Mouse (Mus musculus): ENCODE data around the gene Slc7a5. TPM values are rescaled to one million over a fixed set of nuclear protein-coding genes. Genes with fewer than 3 reads are reported as not detected.

The Slc7a5 gene
- 22.3 and 24.6 TPM in 2 replicates for polyA plus RNA-seq (2016; fragmentation: Nextera tagmentation; extraction: Ambion mirVana)

DNA sequence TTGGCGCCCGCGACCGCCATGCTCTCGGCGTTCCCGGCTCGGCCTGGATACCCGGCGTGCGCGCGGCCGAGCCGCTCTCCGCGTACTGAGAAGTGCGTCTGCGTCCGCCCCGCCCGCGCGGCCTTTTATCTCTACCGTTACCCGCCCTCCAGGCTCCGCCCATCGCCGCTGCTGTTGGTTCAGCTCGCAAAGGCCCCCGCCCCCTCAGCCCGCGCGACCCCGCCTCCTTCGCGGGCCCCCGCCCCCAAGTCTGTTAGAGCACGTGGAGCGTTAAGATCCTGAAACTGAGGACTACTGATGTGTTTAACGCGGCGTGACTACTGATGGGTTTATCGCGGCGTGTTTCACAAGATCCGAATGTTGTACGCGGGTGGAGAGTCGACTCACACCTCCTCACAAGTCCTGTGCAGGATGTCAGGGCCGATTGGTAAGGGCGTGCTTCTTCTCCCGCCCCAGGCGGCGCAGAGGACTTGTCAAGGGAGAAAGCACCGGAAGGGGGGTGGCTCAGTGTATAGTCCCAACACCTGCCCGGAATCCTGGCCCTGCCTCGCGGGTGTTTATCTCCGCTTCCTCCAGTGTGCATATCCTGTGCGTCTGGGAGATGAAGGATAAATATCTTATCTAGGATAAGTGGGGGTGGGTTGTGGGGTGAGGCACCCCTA, at the start of gene Slc7a5:
Gene Slc7a5, minus strand, starts transcription at position 108 of the 662 bp plus-strand sequence.
- H3K4me3 ChIP-seq, result peak within 1 kb of the TSS; percentile 89
- peak within 1 kb of the TSS; percentile 86 for H3K9ac ChIP-seq
- ATAC-seq (ENCODE audit: insufficient number of reproducible peaks, low FRiP score), result peak; percentile 93
- H3K9me3 ChIP-seq (replicated peaks), result no peaks in the 10 kb centered on the region
- H3K4me1 ChIP-seq (replicated peaks), result peaks cover 45% of the 10 kb centered on the region
- no peaks in the 10 kb centered on the region for H3K36me3 ChIP-seq
- under 1% methylated on average over 60 of the region's 61 CpGs for WGBS
- H3K27ac ChIP-seq (ENCODE audit: poor library complexity, severe bottlenecking), result no peak within 1 kb of the TSS
- H3K27me3 ChIP-seq (replicated peaks), result 0 out of 2 replicates have a peak, but pooled peaks cover 4% of the 10 kb centered on the region
- peak within 1 kb of the TSS; percentile 99 for H3K4me2 ChIP-seq

DNA sequence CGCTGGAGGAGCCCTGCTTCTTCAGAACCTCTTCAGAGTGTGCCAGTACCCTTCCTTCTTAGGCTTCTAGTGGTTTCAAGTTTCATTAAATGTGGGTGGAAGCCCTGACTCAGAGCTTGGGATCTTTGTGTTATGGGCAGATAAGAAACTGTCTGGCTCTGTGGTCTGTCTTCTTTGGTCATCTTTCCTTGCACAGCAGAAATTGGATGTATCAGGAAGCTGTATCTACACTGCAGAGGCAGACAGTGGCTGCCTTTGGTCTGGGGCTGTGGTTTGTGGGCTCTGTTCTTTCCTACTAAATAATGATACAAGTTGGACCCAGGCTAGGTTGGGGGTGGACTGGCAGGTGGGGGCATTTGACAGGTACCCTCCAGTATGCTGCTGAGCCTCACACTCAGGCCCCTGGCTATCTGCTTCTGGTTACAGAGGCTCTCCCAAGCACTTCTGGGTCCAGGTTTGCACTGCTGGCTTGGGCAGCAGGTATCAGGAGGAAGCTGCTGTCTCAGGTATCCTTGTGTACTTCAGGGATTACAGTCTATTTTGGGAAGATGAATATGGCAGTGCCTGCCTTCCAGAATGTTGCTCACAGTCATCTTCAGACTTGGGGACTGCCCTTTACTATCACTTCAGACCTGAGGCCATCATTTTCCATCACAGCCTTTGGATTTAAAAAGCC, 48.5 kb upstream of the Slc7a5 start:
- Histone ChIP-seq H3K9ac (no peak overlapping the region), H3K9me3 (replicated peaks) (no peaks in the 10 kb centered on the region), H3K36me3 (peaks cover 18% of the 10 kb centered on the region), H3K27ac (ENCODE audit: poor library complexity, severe bottlenecking) (peak overlapping the region; percentile 10), H3K4me2 (no peak overlapping the region), H3K4me1 (replicated peaks) (peaks cover 63% of the 10 kb centered on the region), H3K27me3 (replicated peaks) (no peaks in the 10 kb centered on the region), H3K4me3 (no peak overlapping the region)
- no peak for ATAC-seq (ENCODE audit: insufficient number of reproducible peaks, low FRiP score)
- whole genome bisulfite sequencing, result 55% methylated on average over 1 of the region's 1 CpGs

DNA sequence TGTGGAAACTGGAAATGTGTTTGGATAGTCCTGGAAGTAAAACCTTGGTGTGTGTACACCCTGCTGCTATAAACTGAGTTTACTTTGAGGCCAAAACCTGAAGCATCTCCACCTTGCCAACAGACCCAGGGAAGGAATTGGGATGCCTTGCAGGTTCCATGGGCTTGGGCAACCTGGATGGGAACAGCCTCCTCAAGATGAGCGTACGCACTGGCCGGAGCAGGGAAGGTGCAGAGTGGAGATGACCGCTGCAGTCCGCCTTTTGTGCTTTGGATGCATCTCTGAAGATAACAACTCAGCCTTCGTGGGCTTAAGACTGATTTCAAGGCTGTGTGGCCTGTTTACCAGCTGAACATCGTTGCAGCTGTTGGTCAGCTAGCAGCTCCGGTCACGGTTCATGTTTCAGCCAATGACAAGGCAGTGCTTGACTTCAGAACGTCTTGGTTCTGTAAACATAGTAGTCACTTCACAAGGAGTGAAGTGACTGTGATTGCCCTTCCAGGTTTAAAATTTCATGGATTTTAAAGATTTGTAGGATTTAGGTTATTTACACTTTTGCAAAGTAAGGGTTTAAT, 47.6 kb upstream of the Slc7a5 start:
- Histone ChIP-seq H3K4me1 (replicated peaks) (peaks cover 63% of the 10 kb centered on the region), H3K27ac (ENCODE audit: poor library complexity, severe bottlenecking) (no peak overlapping the region), H3K9ac (no peak overlapping the region), H3K4me2 (no peak overlapping the region), H3K36me3 (peaks cover 15% of the 10 kb centered on the region), H3K9me3 (replicated peaks) (no peaks in the 10 kb centered on the region), H3K27me3 (replicated peaks) (no peaks in the 10 kb centered on the region), H3K4me3 (no peak overlapping the region)
- ATAC-seq (ENCODE audit: insufficient number of reproducible peaks, low FRiP score), result no peak
- WGBS, result 80% methylated on average over 10 of the region's 10 CpGs

DNA sequence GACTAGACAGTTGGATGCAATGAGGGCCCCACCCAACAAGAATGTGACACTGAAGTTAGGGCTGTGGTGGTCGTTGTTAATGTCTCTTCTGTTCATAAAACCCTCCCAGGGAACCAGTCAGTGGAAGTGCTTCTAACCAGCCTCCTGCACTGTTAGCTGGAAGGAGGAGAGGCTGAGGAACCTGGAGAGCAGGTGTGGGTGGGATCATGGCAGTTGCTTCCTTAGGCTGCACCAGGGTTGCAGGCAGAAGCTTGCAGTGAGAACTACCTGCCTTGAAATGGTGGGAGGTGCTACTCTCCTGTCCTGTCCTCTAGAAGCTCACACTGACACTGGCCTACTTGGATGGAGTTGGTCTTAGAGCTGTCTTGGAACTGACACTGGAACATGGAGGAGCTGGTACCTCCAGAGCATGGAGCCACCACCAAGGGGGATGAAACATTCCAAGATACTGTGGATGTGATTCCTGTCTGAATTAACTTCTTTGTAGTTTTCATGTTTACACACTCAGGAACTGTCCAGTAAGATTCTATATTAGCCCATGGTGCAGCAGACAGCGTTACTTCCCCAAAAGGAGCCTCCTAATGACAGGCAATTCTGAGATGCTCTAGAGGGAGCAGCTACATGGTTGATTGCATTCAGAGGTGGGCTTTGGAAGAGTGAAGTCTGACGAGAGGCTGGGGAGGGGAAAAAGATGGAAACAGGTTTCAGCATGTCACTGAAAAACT, 46.5 kb upstream of the Slc7a5 start:
- no peaks in the 10 kb centered on the region for H3K9me3 ChIP-seq (replicated peaks)
- no peak overlapping the region for H3K27ac ChIP-seq (ENCODE audit: poor library complexity, severe bottlenecking)
- 69% methylated on average over 3 of the region's 3 CpGs for WGBS
- H3K4me3 ChIP-seq, result no peak overlapping the region
- H3K27me3 ChIP-seq (replicated peaks), result no peaks in the 10 kb centered on the region
- no peak for ATAC-seq (ENCODE audit: insufficient number of reproducible peaks, low FRiP score)
- H3K36me3 ChIP-seq, result peaks cover 15% of the 10 kb centered on the region
- no peak overlapping the region for H3K9ac ChIP-seq
- no peak overlapping the region for H3K4me2 ChIP-seq
- H3K4me1 ChIP-seq (replicated peaks), result peaks cover 63% of the 10 kb centered on the region

DNA sequence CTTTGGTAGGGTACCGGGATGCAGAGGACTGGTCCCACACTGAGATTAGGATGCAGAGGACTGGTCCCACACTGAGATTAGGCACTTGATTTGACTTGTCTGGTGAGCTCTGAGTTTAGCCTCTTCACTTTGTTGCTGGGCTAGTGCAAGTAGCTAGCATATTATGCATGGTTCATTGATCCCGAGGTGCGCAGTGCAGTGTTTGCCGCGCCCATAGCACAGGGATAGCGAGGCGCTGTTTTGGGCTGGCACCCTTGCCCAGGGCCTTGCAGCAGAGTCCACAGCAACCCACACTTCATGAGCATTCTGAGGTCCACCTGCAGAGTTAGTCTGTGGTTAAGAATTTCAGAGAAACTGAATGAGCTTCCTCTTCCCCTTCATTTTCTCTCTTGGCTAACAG, 45.3 kb upstream of the Slc7a5 start:
- WGBS, result 91% methylated on average over 7 of the region's 7 CpGs
- Histone ChIP-seq H3K27ac (ENCODE audit: poor library complexity, severe bottlenecking) (no peak overlapping the region), H3K4me3 (no peak overlapping the region), H3K27me3 (replicated peaks) (no peaks in the 10 kb centered on the region), H3K9ac (no peak overlapping the region), H3K36me3 (peaks cover 15% of the 10 kb centered on the region), H3K9me3 (replicated peaks) (no peaks in the 10 kb centered on the region), H3K4me2 (no peak overlapping the region; the same call in 1 of the 2 replicates), H3K4me1 (replicated peaks) (peaks cover 65% of the 10 kb centered on the region)
- ATAC-seq (ENCODE audit: insufficient number of reproducible peaks, low FRiP score), result no peak

DNA sequence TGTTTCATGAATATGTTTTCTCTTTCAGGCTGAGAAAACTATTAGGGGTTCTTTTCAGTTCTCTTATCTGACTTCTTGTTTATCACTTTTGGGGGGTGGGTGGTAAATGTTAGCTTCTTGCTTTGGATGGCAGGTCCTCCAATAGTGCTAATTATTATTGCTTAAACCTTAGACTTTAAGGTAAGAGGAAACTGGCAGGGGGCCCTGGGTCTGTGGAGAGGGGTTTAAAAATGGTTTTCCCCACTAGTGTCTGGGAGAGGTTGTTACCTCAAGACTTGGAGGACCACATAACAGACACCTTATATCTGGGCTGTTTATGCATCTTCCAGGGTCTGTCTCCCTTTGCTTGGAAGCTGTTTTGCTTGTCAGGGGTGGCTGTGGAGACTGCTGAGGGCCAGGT, 44.6 kb upstream of the Slc7a5 start:
- no peak overlapping the region for H3K4me3 ChIP-seq
- H3K27ac ChIP-seq (ENCODE audit: poor library complexity, severe bottlenecking), result no peak overlapping the region
- H3K36me3 ChIP-seq, result peaks cover 15% of the 10 kb centered on the region
- 0 out of 2 replicates have a peak overlapping the region, but pooled peaks have one; percentile 8 for H3K9ac ChIP-seq
- no peak for ATAC-seq (ENCODE audit: insufficient number of reproducible peaks, low FRiP score)
- peaks cover 66% of the 10 kb centered on the region for H3K4me1 ChIP-seq (replicated peaks)
- no peaks in the 10 kb centered on the region for H3K27me3 ChIP-seq (replicated peaks)
- peak overlapping the region; percentile 14; the same call in 1 of the 2 replicates for H3K4me2 ChIP-seq
- no peaks in the 10 kb centered on the region for H3K9me3 ChIP-seq (replicated peaks)

DNA sequence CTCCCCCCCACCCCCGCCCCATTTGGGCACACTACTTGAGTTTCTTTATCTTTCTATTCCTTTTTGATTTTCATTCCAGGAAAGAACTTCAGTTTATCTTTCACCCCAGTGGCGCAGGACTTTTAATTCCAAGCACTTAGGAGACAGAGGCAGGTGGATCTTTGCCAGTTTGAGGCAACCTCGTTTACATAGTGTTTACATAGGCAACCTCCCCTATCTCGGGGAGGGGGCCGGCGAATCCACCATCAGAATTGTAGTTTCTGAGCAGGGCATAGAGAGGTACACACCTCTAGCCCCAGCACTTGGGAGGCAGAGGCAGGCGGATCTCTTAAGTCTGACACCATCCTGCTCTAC, 44.1 kb upstream of the Slc7a5 start:
- peaks cover 15% of the 10 kb centered on the region for H3K36me3 ChIP-seq
- 21% methylated on average over 7 of the region's 7 CpGs for WGBS
- H3K9me3 ChIP-seq (replicated peaks), result no peaks in the 10 kb centered on the region
- peaks cover 66% of the 10 kb centered on the region for H3K4me1 ChIP-seq (replicated peaks)
- peak overlapping the region; percentile 84 for H3K4me3 ChIP-seq
- H3K9ac ChIP-seq, result peak overlapping the region; percentile 93
- peak overlapping the region; percentile 84 for H3K4me2 ChIP-seq
- peak overlapping the region; percentile 93 for H3K27ac ChIP-seq (ENCODE audit: poor library complexity, severe bottlenecking)
- ATAC-seq (ENCODE audit: insufficient number of reproducible peaks, low FRiP score), result no peak
- H3K27me3 ChIP-seq (replicated peaks), result no peaks in the 10 kb centered on the region

DNA sequence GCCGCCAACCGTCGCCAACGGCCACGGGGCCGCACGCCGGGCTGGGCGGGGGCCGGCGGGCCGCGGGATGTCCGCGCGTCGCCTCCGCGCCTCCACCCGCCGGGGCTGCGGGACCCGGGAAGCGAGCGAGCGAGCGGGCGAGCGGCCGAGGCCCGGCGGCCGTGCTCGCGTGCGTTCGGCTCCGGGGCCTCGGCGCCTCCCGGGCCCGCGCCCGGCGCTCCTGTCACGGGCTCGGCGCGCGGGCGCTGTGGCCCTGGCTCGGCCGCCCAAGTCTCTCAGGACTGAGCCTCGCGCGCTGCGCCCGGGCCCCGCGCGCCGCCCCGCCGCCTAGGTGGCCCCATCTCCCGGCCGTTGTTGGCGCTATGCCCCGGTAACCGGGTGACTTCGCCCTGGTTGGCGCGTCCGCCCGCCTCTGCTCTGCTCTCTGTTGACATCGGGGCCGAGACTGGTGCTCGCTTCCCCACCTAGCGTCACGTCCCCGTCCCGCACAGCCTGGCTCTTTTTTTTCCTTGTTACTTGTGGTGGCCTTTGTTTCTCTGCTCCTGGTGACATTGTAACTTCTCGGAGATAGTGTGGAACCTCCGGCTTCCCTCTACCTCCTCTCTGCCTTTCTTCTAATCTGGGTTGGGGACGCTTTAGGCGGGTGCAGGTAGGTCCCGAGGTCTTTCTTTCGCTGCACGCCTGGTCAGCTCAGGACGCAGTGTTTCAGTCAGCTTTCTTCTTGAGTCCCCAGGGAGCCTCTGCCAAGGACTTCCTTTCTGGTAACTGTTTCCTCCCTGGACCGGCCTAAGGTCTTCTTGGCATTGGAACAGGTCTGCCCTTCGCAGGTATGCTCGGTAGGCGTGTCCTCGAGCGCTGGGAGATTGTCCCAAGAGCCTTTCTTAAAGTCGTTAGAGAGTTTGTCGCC, 43.5 kb upstream of the Slc7a5 start:
- Histone ChIP-seq H3K27ac (ENCODE audit: poor library complexity, severe bottlenecking) (peak overlapping the region; percentile 93), H3K9ac (peak overlapping the region; percentile 93), H3K27me3 (replicated peaks) (no peaks in the 10 kb centered on the region), H3K4me3 (peak overlapping the region; percentile 84), H3K9me3 (replicated peaks) (no peaks in the 10 kb centered on the region), H3K4me2 (peak overlapping the region; percentile 84), H3K4me1 (replicated peaks) (peaks cover 61% of the 10 kb centered on the region), H3K36me3 (peaks cover 15% of the 10 kb centered on the region)
- ATAC-seq (ENCODE audit: insufficient number of reproducible peaks, low FRiP score), result peak; percentile 9; the same call in 1 of the 2 replicates
- under 1% methylated on average over 82 of the region's 97 CpGs for WGBS

DNA sequence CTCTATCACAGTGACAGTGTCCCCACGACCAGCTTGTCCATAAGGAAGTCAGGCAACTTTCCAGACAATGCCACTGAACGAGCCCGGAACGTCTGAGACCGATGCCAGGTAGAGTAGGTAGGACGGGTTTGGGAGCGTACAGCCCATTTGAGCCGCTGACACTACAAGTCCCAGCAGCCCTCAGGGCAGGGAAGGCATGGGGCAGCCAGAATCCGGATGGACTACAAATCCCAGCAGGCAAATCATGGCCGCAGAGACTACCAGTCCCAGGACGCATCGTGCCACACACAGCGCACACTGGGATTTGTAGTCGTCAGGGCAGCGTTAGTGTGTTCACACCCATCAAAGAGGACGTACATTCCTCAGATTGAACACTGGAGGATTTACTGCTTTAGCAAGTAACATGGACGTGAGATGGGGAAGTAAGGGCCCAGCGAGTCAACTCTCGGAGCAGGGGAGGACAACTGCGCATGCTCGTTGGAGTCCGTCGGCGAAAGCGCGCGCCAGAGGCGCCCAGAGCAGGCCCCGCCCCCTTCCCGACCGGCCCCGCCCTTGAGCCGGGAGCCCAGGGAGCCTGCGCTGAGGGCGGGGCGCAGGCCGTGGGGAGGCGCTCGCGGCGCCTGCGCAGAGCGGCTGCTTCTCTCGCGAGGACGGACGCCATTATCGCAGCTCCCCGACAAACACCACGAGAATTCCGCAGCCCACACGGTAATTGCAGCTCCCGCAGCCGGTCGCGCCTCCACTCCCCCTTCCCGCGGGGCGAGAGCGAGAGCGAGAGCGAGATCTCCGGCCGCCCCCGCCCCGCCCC, 42.7 kb upstream of the Slc7a5 start:
- WGBS, result under 1% methylated on average over 53 of the region's 66 CpGs
- no peaks in the 10 kb centered on the region for H3K27me3 ChIP-seq (replicated peaks)
- H3K27ac ChIP-seq (ENCODE audit: poor library complexity, severe bottlenecking), result peak overlapping the region; percentile 93
- H3K9ac ChIP-seq, result peak overlapping the region; percentile 93
- H3K4me1 ChIP-seq (replicated peaks), result peaks cover 54% of the 10 kb centered on the region
- no peaks in the 10 kb centered on the region for H3K9me3 ChIP-seq (replicated peaks)
- peak overlapping the region; percentile 84 for H3K4me2 ChIP-seq
- peaks cover 15% of the 10 kb centered on the region for H3K36me3 ChIP-seq
- peak overlapping the region; percentile 84 for H3K4me3 ChIP-seq
- ATAC-seq (ENCODE audit: insufficient number of reproducible peaks, low FRiP score), result peak; percentile 95

All from heart, embryonic 12.5 days (tissue).